Comparison of ENCODE assay signal across 8 mouse cellular contexts in genomic region chr11:78322076-78322831, GRCm38 (mm10). TPM values are rescaled to one million over a fixed set of nuclear protein-coding genes. Genes with fewer than 3 reads are reported as not detected.
DNase-seq lines count a peak whose midpoint lies in the region; ATAC-seq and TF ChIP-seq lines count a peak whose summit lies in the region.

No protein-coding gene starts in this region.

- H3K9me3 ChIP-seq in heart, embryonic 12.5 days (replicated peaks), result no peaks in the 10 kb centered on the region
- H3K9me3 ChIP-seq in megakaryocyte, embryonic 14.5 days, result no peaks in the 10 kb centered on the region
- H3K9me3 ChIP-seq in intestine, embryonic 15.5 days, result no peaks in the 10 kb centered on the region

- H3K27ac ChIP-seq in heart, embryonic 12.5 days (ENCODE audit: poor library complexity, severe bottlenecking), result peak overlapping the region; percentile 46
- peak overlapping the region; percentile 61; the same call in 1 of the 2 replicates for H3K27ac ChIP-seq in intestine, embryonic 15.5 days
- H3K27ac ChIP-seq in small intestine, adult 2 months (ENCODE audit: insufficient read depth, low read depth, low read length), result peak overlapping the region; percentile 6; the same call in 1 of the 2 replicates

- no peak overlapping the region for H3K9ac ChIP-seq in heart, embryonic 12.5 days
- H3K9ac ChIP-seq in intestine, embryonic 15.5 days, result no peak overlapping the region

- no peak for TF ChIP-seq POLR2A in small intestine, adult 2 months (IDR thresholded peaks at IDR 0.05; ENCODE audit: low read depth, low read length)

- TF ChIP-seq CTCF in small intestine, adult 2 months (IDR thresholded peaks at IDR 0.05; ENCODE audit: extremely low read depth, insufficient read length, insufficient replicate concordance, low read depth, low read length), result no peak

- no peaks in the 10 kb centered on the region for H3K27me3 ChIP-seq in heart, embryonic 12.5 days (replicated peaks)
- H3K27me3 ChIP-seq in megakaryocyte, embryonic 14.5 days (replicated peaks), result no peaks in the 10 kb centered on the region
- no peaks in the 10 kb centered on the region for H3K27me3 ChIP-seq in intestine, embryonic 15.5 days (replicated peaks)
- H3K27me3 ChIP-seq in small intestine, adult 2 months (ENCODE audit: control insufficient read depth, insufficient read depth, low read length), result no peaks in the 10 kb centered on the region

- peak overlapping the region; percentile 16; the same call in 1 of the 2 replicates for H3K4me3 ChIP-seq in heart, embryonic 12.5 days
- H3K4me3 ChIP-seq in megakaryocyte, embryonic 14.5 days (replicated peaks), result peak overlapping the region; percentile 91
- H3K4me3 ChIP-seq in intestine, embryonic 15.5 days (replicated peaks), result no peak overlapping the region
- H3K4me3 ChIP-seq in small intestine, adult 2 months (ENCODE audit: low read depth, low read length), result no peak overlapping the region

- peak overlapping the region; percentile 55 for H3K4me2 ChIP-seq in heart, embryonic 12.5 days
- peak overlapping the region; percentile 51 for H3K4me2 ChIP-seq in intestine, embryonic 15.5 days (replicated peaks)

- no peak for DNase-seq in heart, postnatal 25 days (ENCODE audit: low spot score)
- DNase-seq in gastrocnemius, postnatal 4 days (ENCODE audit: low spot score in 2 of 2), result no peak
- no peak for DNase-seq in cerebellum, postnatal 36 days

- 0 out of 2 replicates have a peak, but pooled peaks have one; percentile 16 for ATAC-seq in heart, embryonic 12.5 days (ENCODE audit: insufficient number of reproducible peaks, low FRiP score)
- no peak for ATAC-seq in megakaryocyte, adult 5-6 weeks (ENCODE audit: poor library complexity, severe bottlenecking)
- ATAC-seq in intestine, embryonic 15.5 days, result no peak

- H3K36me3 ChIP-seq in heart, embryonic 12.5 days, result peaks cover 50% of the 10 kb centered on the region
- peaks cover 86% of the 10 kb centered on the region for H3K36me3 ChIP-seq in megakaryocyte, embryonic 14.5 days (replicated peaks; ENCODE audit: low read length)
- H3K36me3 ChIP-seq in intestine, embryonic 15.5 days, result peaks cover 19% of the 10 kb centered on the region
- H3K36me3 ChIP-seq in small intestine, adult 2 months (ENCODE audit: control insufficient read depth, insufficient read depth, low read length), result peaks cover 9% of the 10 kb centered on the region

- intact Hi-C loops in heart, postnatal 25 days (cut with DNase I), result no loop called here

- WGBS in heart, embryonic 12.5 days, result 53% methylated on average over 2 of the region's 2 CpGs
- 51% methylated on average over 2 of the region's 2 CpGs for WGBS in intestine, embryonic 15.5 days
- WGBS in small intestine, adult 2 months, result 49% methylated on average over 2 of the region's 2 CpGs

- H3K4me1 ChIP-seq in heart, embryonic 12.5 days (replicated peaks), result peaks cover 19% of the 10 kb centered on the region
- peaks cover 52% of the 10 kb centered on the region for H3K4me1 ChIP-seq in megakaryocyte, embryonic 14.5 days
- H3K4me1 ChIP-seq in intestine, embryonic 15.5 days (replicated peaks), result peaks cover 10% of the 10 kb centered on the region; the same call in 1 of the 2 replicates
- peaks cover 6% of the 10 kb centered on the region; the same call in 1 of the 2 replicates for H3K4me1 ChIP-seq in small intestine, adult 2 months (ENCODE audit: control insufficient read depth, insufficient read depth, insufficient read length, low read length)

RNA-seq across cellular contexts. Expression of gene Aldoc, which starts 0.5 kb away (rescaled TPM):
- polyA plus RNA-seq in heart, embryonic 12.5 days (2016; fragmentation: Nextera tagmentation; extraction: Ambion mirVana), result 10.0 and 12.6 TPM in 2 replicates
- under 1 TPM; 0.50 to 0.52 TPM for total RNA-seq in heart, postnatal 25 days (2021)
- polyA plus RNA-seq in megakaryocyte, embryonic 14.5 days (2012; ENCODE audit: insufficient read depth, low replicate concordance), result 25.1 and 40.6 TPM in 2 replicates
- total RNA-seq in megakaryocyte, adult 5-6 weeks (2015), result 0.62 and 1.7 TPM in 2 replicates
- total RNA-seq in megakaryocyte, adult 5-6 weeks (2017), result 1.0 and 1.6 TPM in 2 replicates
- 23.1 and 29.0 TPM in 2 replicates for polyA plus RNA-seq in intestine, embryonic 15.5 days (2015; fragmentation: Nextera tagmentation; extraction: Ambion mirVana)
- polyA plus RNA-seq in small intestine, adult 2 months (2012; rRNA removed), result 8.8 and 11.7 TPM in 2 replicates
- 1 to 10 TPM; 1.4 to 2.2 TPM for total RNA-seq in gastrocnemius, postnatal 4 days (2021)

RNA-seq across cellular contexts. Expression of gene Pigs, which starts 6.0 kb away (rescaled TPM):
- 71.4 and 75.6 TPM in 2 replicates for polyA plus RNA-seq in heart, embryonic 12.5 days (2016; fragmentation: Nextera tagmentation; extraction: Ambion mirVana)
- 10 to 100 TPM; 23.0 to 23.6 TPM for total RNA-seq in heart, postnatal 25 days (2021)
- 53.1 and 73.7 TPM in 2 replicates for polyA plus RNA-seq in megakaryocyte, embryonic 14.5 days (2012; ENCODE audit: insufficient read depth, low replicate concordance)
- 31.8 and 33.5 TPM in 2 replicates for total RNA-seq in megakaryocyte, adult 5-6 weeks (2015)
- 21.5 and 22.4 TPM in 2 replicates for total RNA-seq in megakaryocyte, adult 5-6 weeks (2017)
- 78.6 and 85.0 TPM in 2 replicates for polyA plus RNA-seq in intestine, embryonic 15.5 days (2015; fragmentation: Nextera tagmentation; extraction: Ambion mirVana)
- polyA plus RNA-seq in small intestine, adult 2 months (2012; rRNA removed), result 47.6 and 70.8 TPM in 2 replicates
- 10 to 100 TPM; 30.5 to 33.2 TPM for total RNA-seq in gastrocnemius, postnatal 4 days (2021)

RNA-seq across cellular contexts. Expression of gene Spag5, which starts 20.9 kb away (rescaled TPM):
- polyA plus RNA-seq in heart, embryonic 12.5 days (2016; fragmentation: Nextera tagmentation; extraction: Ambion mirVana), result 27.2 and 34.0 TPM in 2 replicates
- under 1 TPM; 0.62 to 0.67 TPM for total RNA-seq in heart, postnatal 25 days (2021)
- polyA plus RNA-seq in megakaryocyte, embryonic 14.5 days (2012; ENCODE audit: insufficient read depth, low replicate concordance), result 16.9 and 30.9 TPM in 2 replicates
- total RNA-seq in megakaryocyte, adult 5-6 weeks (2015), result 23.6 and 31.6 TPM in 2 replicates
- total RNA-seq in megakaryocyte, adult 5-6 weeks (2017), result 60.7 and 63.2 TPM in 2 replicates
- 26.8 and 28.3 TPM in 2 replicates for polyA plus RNA-seq in intestine, embryonic 15.5 days (2015; fragmentation: Nextera tagmentation; extraction: Ambion mirVana)
- 5.1 and 7.5 TPM in 2 replicates for polyA plus RNA-seq in small intestine, adult 2 months (2012; rRNA removed)
- 10 to 100 TPM; 14.6 to 16.1 TPM for total RNA-seq in gastrocnemius, postnatal 4 days (2021)

RNA-seq across cellular contexts. Expression of gene Unc119, which starts 21.0 kb away (rescaled TPM):
- 45.6 and 47.7 TPM in 2 replicates for polyA plus RNA-seq in heart, embryonic 12.5 days (2016; fragmentation: Nextera tagmentation; extraction: Ambion mirVana)
- total RNA-seq in heart, postnatal 25 days (2021), result 1 to 10 TPM; 4.2 to 4.6 TPM
- 319 and 574 TPM in 2 replicates for polyA plus RNA-seq in megakaryocyte, embryonic 14.5 days (2012; ENCODE audit: insufficient read depth, low replicate concordance)
- total RNA-seq in megakaryocyte, adult 5-6 weeks (2015), result 94.0 and 96.6 TPM in 2 replicates
- 54.2 and 56.7 TPM in 2 replicates for total RNA-seq in megakaryocyte, adult 5-6 weeks (2017)
- polyA plus RNA-seq in intestine, embryonic 15.5 days (2015; fragmentation: Nextera tagmentation; extraction: Ambion mirVana), result 33.5 and 34.6 TPM in 2 replicates
- 12.7 and 13.3 TPM in 2 replicates for polyA plus RNA-seq in small intestine, adult 2 months (2012; rRNA removed)
- total RNA-seq in gastrocnemius, postnatal 4 days (2021), result 10 to 100 TPM; 20.4 to 26.7 TPM

RNA-seq across cellular contexts. Expression of gene BC030499, which starts 31.6 kb away (rescaled TPM):
- 0.54 TPM in 1 of 2 replicates, not detected in the other for polyA plus RNA-seq in heart, embryonic 12.5 days (2016; fragmentation: Nextera tagmentation; extraction: Ambion mirVana)
- total RNA-seq in heart, postnatal 25 days (2021), result 1 to 10 TPM in 1 of 2 experiments, under 1 TPM in 1; 0.98 to 1.5 TPM
- polyA plus RNA-seq in megakaryocyte, embryonic 14.5 days (2012; ENCODE audit: insufficient read depth, low replicate concordance), result not detected in 2 replicates
- total RNA-seq in megakaryocyte, adult 5-6 weeks (2015), result 0.56 TPM in 1 of 2 replicates, not detected in the other
- total RNA-seq in megakaryocyte, adult 5-6 weeks (2017), result 0.18 and 0.77 TPM in 2 replicates
- 0.16 and 0.33 TPM in 2 replicates for polyA plus RNA-seq in intestine, embryonic 15.5 days (2015; fragmentation: Nextera tagmentation; extraction: Ambion mirVana)
- 0.14 and 0.18 TPM in 2 replicates for polyA plus RNA-seq in small intestine, adult 2 months (2012; rRNA removed)
- 1 to 10 TPM in 1 of 2 experiments, under 1 TPM in 1; 0.47 to 1.3 TPM for total RNA-seq in gastrocnemius, postnatal 4 days (2021)

Comparison
In these comparisons a context has a peak if more than half of its experiments do, and no peak if none do; other contexts are left out.
1. H3K27ac ChIP-seq: peak in every context shown above with its lines; median percentile 61 in intestine, embryonic 15.5 days; 46 in heart, embryonic 12.5 days; 6 in small intestine, adult 2 months.
2. H3K4me3 ChIP-seq: peak in heart, embryonic 12.5 days (single experiment) and megakaryocyte, embryonic 14.5 days (single experiment); none in intestine, embryonic 15.5 days (single experiment) and small intestine, adult 2 months (single experiment).